In genomic region chr14:55926847-55927246, GRCm38 (mm10) we compare ENCODE assay signal across 37 mouse cellular contexts. TPM values are rescaled to one million over a fixed set of nuclear protein-coding genes. Genes with fewer than 3 reads are reported as not detected.
"Had no signal": no experiment of that assay in that cellular context is flagged by ENCODE, and none has a peak within 500 bp of the region (broad histone marks: within the 10 kb centered on the region; RNA-seq: fewer than 3 reads in every experiment).

No protein-coding gene starts in this region.

- H3K9ac ChIP-seq: heart, embryonic 12.5 days; hindbrain, embryonic 13.5 days; intestine, embryonic 15.5 days; limb, embryonic 12.5 days; liver, embryonic 13.5 days had no signal

- H3K27ac ChIP-seq: gastrocnemius, adult 2 months; heart, embryonic 10.5 days; hindbrain, embryonic 13.5 days; intestine, embryonic 15.5 days; layer of hippocampus, adult 2 months; left cerebral cortex, adult 2 months; limb, embryonic 10.5 days; limb, embryonic 12.5 days had no signal

- H3K9me3 ChIP-seq: heart, embryonic 10.5 days; hindbrain, embryonic 13.5 days; intestine, embryonic 15.5 days; limb, embryonic 10.5 days; liver, embryonic 13.5 days had no signal

- ATAC-seq: hindbrain, embryonic 16.5 days; inflammation-experienced regulatory T-cells, adult 6 months; intestine, embryonic 15.5 days; intestine, postnatal 0 days had no signal

- H3K4me3 ChIP-seq: gastrocnemius, adult 2 months; heart, embryonic 10.5 days; heart, embryonic 12.5 days; hindbrain, embryonic 13.5 days; intestine, embryonic 15.5 days; layer of hippocampus, adult 2 months; left cerebral cortex, adult 2 months; limb, embryonic 10.5 days; limb, embryonic 12.5 days; liver, embryonic 13.5 days had no signal

- DNase-seq: gastrocnemius, adult 2 months; gastrocnemius, postnatal 10 days; gastrocnemius, postnatal 25 days; heart, adult 18-20 months; heart, postnatal 10 days; heart, postnatal 4 days; kidney, adult 18-20 months; kidney, adult 8-10 months; kidney, postnatal 10 days; kidney, postnatal 25 days; kidney, postnatal 4 days; liver; liver, embryonic 13.5 days had no signal

- H3K27me3 ChIP-seq: heart, embryonic 12.5 days; hindbrain, embryonic 13.5 days; intestine, embryonic 15.5 days; limb, embryonic 12.5 days; liver, embryonic 13.5 days had no signal

- H3K4me1 ChIP-seq: hindbrain, embryonic 13.5 days; intestine, embryonic 15.5 days had no signal

- H3K4me2 ChIP-seq: heart, embryonic 12.5 days; hindbrain, embryonic 13.5 days; intestine, embryonic 15.5 days; limb, embryonic 12.5 days; liver, embryonic 11.5 days; liver, embryonic 13.5 days had no signal

- H3K36me3 ChIP-seq: heart, embryonic 10.5 days; heart, embryonic 12.5 days; hindbrain, embryonic 13.5 days; intestine, embryonic 15.5 days; limb, embryonic 10.5 days; limb, embryonic 12.5 days; liver, embryonic 13.5 days had no signal

RNA-seq across cellular contexts. Expression of gene Cma1, which starts 17.6 kb away (rescaled TPM):
- total RNA-seq: left cerebral cortex, adult 2 months; left cerebral cortex, postnatal 14 days; left cerebral cortex, postnatal 36 days had no signal
- polyA plus RNA-seq: heart, embryonic 10.5 days; heart, embryonic 12.5 days; hindbrain, embryonic 11.5 days; hindbrain, embryonic 13.5 days; hindbrain, embryonic 16.5 days; inflammation-experienced regulatory T-cells, adult 6 months; limb, embryonic 10.5 days; liver, embryonic 11.5 days had no signal

RNA-seq across cellular contexts. Expression of gene Cma2, which starts 23.9 kb away (rescaled TPM):
- total RNA-seq: gastrocnemius, postnatal 25 days; heart, adult 18-20 months; heart, adult 8-10 months; heart, postnatal 25 days; layer of hippocampus, adult 2 months; layer of hippocampus, postnatal 10 days; layer of hippocampus, postnatal 25 days; left cerebral cortex, adult 2 months; left cerebral cortex, postnatal 14 days; left cerebral cortex, postnatal 36 days had no signal
- polyA plus RNA-seq: frontal cortex, adult 2 months; heart, embryonic 10.5 days; heart, embryonic 12.5 days; heart, embryonic 14.5 days; heart, embryonic 16.5 days; hindbrain, embryonic 11.5 days; hindbrain, embryonic 13.5 days; hindbrain, embryonic 16.5 days; inflammation-experienced regulatory T-cells, adult 6 months; intestine, embryonic 15.5 days; intestine, postnatal 0 days; kidney, embryonic 14.5 days; kidney, embryonic 16.5 days; limb, embryonic 10.5 days; limb, embryonic 12.5 days; liver, embryonic 11.5 days; liver, embryonic 13.5 days had no signal

RNA-seq across cellular contexts. Expression of gene Cbln3, which starts 42.7 kb away (rescaled TPM):
- total RNA-seq: gastrocnemius, adult 2 months; gastrocnemius, postnatal 25 days; heart, adult 18-20 months had no signal
